Mouse (Mus musculus) heart, embryonic 13.5 days (tissue): ENCODE results near the gene Arhgap17. TPM values are rescaled to one million over a fixed set of nuclear protein-coding genes. Genes with fewer than 3 reads are reported as not detected.

Experiments used
- ATAC-seq: fragments of 200-750 bp; cut with Nextera tagmentation; 2 replicates; pipeline ENCODE4 v1.8.0; 2017; ENCODE audit warnings: moderate TSS enrichment; ENCODE audit not compliant: insufficient number of reproducible peaks, low FRiP score, low TSS enrichment; ENCODE audit errors: extremely low read depth
- H3K27ac ChIP-seq: fragments of 300-500 bp; sonication (generic); replicated peaks from 2 replicates; pipeline ENCODE4 v1.5.1; 2015; ENCODE audit warnings: moderate library complexity, mild to moderate bottlenecking, inconsistent platforms
- H3K27me3 ChIP-seq: fragments of 300-500 bp; sonication (generic); replicated peaks from 2 replicates; pipeline ENCODE4 v1.6.1; 2015; ENCODE audit warnings: mild to moderate bottlenecking, inconsistent platforms
- H3K36me3 ChIP-seq: fragments of 300-500 bp; sonication (generic); 2 replicates; pipeline ENCODE4 v1.6.1; 2015; ENCODE audit warnings: mild to moderate bottlenecking, inconsistent platforms
- H3K4me1 ChIP-seq: fragments of 300-500 bp; sonication (generic); 2 replicates; pipeline ENCODE4 v1.6.1; 2015; ENCODE audit warnings: inconsistent platforms
- H3K4me2 ChIP-seq: fragments of 300-500 bp; sonication (generic); 2 replicates; pipeline ENCODE4 v1.6.1; 2015; ENCODE audit warnings: inconsistent platforms, mild to moderate bottlenecking, moderate library complexity
- H3K4me3 ChIP-seq: fragments of 300-500 bp; sonication (generic); 2 replicates; pipeline ENCODE4 v1.5.1; 2015; ENCODE audit warnings: moderate library complexity, mild to moderate bottlenecking, inconsistent platforms
- H3K9ac ChIP-seq: fragments of 300-500 bp; sonication (generic); 2 replicates; pipeline ENCODE4 v1.6.1; 2015; ENCODE audit warnings: inconsistent platforms, mild to moderate bottlenecking, moderate library complexity
- H3K9me3 ChIP-seq: fragments of 300-500 bp; sonication (generic); 2 replicates; pipeline ENCODE4 v1.6.1; 2016; ENCODE audit warnings: inconsistent platforms
- WGBS: fragments of 180-500 bp; shearing (Covaris S2); methylation state at CpG from one replicate; pipeline ENCODE4 v1.1.7; 2015; ENCODE audit warnings: mixed read lengths; 5-methylcytosine and 5-hydroxymethylcytosine counted together
- polyA plus RNA-seq: library from polyadenylated mRNA; unstranded; fragments of >200 nt; fragmentation: Nextera tagmentation; extraction: Ambion mirVana; gene quantifications from 2 replicates; pipeline ENCODE4 v1.2.1, GENCODE M21; 2015

Gene Arhgap17
- polyA plus RNA-seq, 1 experiment from 2014 or later, result 17.5 TPM

DNA sequence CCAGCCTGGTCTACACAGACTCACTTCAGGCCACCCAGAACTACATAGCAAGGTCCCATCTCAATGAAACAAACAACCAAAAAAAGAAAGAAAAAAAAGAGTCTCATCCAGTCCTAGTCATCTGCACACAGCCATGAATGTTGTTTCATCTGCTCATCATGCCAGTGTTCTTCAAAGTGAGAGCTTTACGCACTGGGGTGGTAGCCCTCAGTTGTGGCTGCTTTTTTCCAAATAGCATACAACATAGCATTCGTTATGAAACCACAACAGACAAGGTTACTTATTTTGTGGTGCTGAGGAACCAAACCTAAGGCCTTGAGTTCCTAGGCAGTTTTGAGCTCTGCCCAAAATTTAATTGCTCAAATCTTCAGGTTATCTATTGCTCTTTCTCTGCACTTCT, 14.9 kb downstream of the Arhgap17 start:
- H3K27ac ChIP-seq, result no peak overlapping the region
- peaks cover 6% of the 10 kb centered on the region; the same call in 1 of the 2 replicates for H3K36me3 ChIP-seq
- H3K27me3 ChIP-seq, result no peaks in the 10 kb centered on the region
- no peaks in the 10 kb centered on the region for H3K9me3 ChIP-seq
- no peak for ATAC-seq
- H3K9ac ChIP-seq, result no peak overlapping the region
- peaks cover 29% of the 10 kb centered on the region for H3K4me1 ChIP-seq
- H3K4me2 ChIP-seq, result no peak overlapping the region
- WGBS, result 91% methylated on average over 2 of the region's 2 CpGs
- H3K4me3 ChIP-seq, result no peak overlapping the region

DNA sequence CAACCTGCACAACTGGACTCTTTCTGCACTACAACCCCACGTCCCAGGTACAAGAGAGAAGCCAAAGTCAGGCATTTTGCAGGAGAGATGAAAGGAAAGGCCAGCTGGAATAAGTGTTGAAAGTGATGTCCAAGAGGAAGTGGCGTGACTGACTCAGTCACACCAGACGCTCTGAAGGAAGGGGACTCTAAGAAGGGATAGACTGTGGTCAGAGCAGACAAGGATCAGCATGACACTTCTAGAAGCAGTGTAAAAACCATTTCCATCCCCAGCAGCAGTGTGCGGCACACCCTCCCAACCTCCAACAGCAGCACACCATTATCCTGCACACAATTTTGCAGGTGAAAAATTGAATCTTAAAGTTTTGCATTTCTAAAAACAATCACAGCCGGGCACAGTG, 15.3 kb downstream of the Arhgap17 start:
- Histone ChIP-seq H3K9me3 (no peaks in the 10 kb centered on the region), H3K9ac (no peak overlapping the region), H3K27me3 (no peaks in the 10 kb centered on the region), H3K27ac (no peak overlapping the region), H3K4me1 (peaks cover 32% of the 10 kb centered on the region), H3K36me3 (peaks cover 6% of the 10 kb centered on the region; the same call in 1 of the 2 replicates), H3K4me3 (no peak overlapping the region), H3K4me2 (no peak overlapping the region)
- 68% methylated on average over 5 of the region's 5 CpGs for WGBS
- ATAC-seq, result no peak

DNA sequence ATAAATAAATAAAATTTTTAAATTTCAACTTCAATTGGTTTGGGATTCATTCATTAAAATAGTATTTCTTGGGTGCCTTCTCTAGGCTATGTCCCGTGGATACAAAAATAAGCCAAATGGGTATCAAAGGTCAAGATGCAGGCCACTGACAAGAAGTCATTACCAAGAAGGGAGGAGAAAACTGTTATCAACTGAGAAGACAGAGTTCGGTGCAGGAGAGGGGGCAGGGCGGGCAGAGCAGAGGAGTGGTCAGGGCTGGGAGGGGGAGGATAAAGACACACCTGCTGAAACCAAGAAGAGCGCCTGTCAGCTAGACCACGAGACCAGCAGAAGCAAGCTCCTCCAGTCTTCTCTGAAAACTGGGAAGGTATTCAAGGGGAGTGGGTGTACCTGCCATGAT, 15.8 kb downstream of the Arhgap17 start:
- Histone ChIP-seq H3K9me3 (no peaks in the 10 kb centered on the region), H3K4me3 (no peak overlapping the region), H3K27ac (no peak overlapping the region), H3K4me2 (no peak overlapping the region), H3K36me3 (peaks cover 6% of the 10 kb centered on the region; the same call in 1 of the 2 replicates), H3K27me3 (no peaks in the 10 kb centered on the region), H3K4me1 (peaks cover 32% of the 10 kb centered on the region), H3K9ac (no peak overlapping the region)
- ATAC-seq, result no peak
- 53% methylated on average over 5 of the region's 5 CpGs for WGBS

DNA sequence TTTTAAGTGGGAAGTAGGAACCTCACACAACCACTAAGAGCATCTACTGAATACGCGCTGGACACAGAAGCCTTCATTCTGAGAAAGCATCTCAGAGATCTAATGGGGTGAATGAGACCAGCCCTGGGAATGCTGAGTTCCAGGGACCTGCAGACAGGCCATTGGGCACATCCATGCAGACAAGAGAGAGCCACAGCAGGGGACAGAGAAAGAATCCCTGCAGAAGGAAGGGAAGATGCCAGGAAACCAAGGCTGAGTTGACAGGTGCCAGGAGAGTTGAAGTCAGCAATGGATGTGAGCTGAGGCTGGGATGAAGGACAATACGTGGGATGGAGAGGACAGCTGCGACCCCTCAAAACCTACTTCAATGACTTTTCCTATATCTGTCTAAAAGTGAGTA, 16.6 kb downstream of the Arhgap17 start:
- Histone ChIP-seq H3K9ac (no peak overlapping the region), H3K27me3 (no peaks in the 10 kb centered on the region), H3K9me3 (no peaks in the 10 kb centered on the region), H3K36me3 (peaks cover 6% of the 10 kb centered on the region; the same call in 1 of the 2 replicates), H3K4me1 (peaks cover 37% of the 10 kb centered on the region), H3K27ac (no peak overlapping the region), H3K4me2 (no peak overlapping the region), H3K4me3 (no peak overlapping the region)
- 88% methylated on average over 4 of the region's 4 CpGs for WGBS
- no peak for ATAC-seq

DNA sequence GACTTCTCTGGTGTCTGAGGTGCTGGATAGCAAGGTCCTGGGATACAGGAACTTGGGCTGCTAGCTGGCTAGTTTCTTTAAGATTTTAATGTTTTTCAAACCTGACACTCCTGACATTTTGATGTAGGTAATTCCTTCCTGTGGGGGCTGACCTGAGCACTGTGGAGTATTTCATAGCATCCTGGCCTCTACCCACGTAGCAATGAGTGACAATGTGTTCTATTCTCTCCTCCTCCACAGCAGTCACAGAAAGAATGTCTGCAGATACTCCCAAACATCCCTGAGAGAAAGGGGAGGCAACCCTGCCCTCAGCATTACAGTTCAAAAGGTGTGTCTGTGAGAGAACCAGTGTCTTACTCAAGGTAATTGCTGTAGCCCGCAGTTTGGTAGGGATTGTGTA, 19.5 kb downstream of the Arhgap17 start:
- WGBS, result 54% methylated on average over 2 of the region's 2 CpGs
- Histone ChIP-seq H3K27me3 (no peaks in the 10 kb centered on the region), H3K9ac (no peak overlapping the region), H3K4me1 (peaks cover 47% of the 10 kb centered on the region), H3K27ac (no peak overlapping the region), H3K4me3 (no peak overlapping the region), H3K36me3 (no peaks in the 10 kb centered on the region), H3K4me2 (no peak overlapping the region), H3K9me3 (no peaks in the 10 kb centered on the region)
- no peak for ATAC-seq

DNA sequence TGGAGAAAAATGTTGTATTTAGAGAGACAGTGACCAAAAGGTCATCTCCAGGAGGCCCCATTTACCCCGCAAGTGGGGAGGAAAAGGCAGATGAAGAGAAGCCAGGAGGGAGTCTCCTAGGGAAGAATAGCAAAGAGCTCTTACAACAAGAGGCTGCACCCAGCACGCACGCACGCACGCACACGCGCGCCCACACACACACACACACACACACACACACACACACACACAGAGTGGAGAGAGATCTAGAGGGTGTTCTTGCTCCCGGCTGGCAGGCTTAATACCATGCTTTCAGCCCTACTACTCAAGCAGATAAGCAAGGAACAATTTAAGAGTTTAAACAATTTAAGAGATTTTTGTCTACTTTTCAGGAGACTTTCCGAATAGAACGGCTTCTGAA, 19.9 kb downstream of the Arhgap17 start:
- Histone ChIP-seq H3K27me3 (no peaks in the 10 kb centered on the region), H3K9ac (no peak overlapping the region), H3K36me3 (no peaks in the 10 kb centered on the region), H3K4me2 (no peak overlapping the region), H3K4me1 (peaks cover 43% of the 10 kb centered on the region), H3K4me3 (no peak overlapping the region), H3K27ac (no peak overlapping the region), H3K9me3 (no peaks in the 10 kb centered on the region)
- ATAC-seq, result no peak
- 65% methylated on average over 11 of the region's 11 CpGs for WGBS

DNA sequence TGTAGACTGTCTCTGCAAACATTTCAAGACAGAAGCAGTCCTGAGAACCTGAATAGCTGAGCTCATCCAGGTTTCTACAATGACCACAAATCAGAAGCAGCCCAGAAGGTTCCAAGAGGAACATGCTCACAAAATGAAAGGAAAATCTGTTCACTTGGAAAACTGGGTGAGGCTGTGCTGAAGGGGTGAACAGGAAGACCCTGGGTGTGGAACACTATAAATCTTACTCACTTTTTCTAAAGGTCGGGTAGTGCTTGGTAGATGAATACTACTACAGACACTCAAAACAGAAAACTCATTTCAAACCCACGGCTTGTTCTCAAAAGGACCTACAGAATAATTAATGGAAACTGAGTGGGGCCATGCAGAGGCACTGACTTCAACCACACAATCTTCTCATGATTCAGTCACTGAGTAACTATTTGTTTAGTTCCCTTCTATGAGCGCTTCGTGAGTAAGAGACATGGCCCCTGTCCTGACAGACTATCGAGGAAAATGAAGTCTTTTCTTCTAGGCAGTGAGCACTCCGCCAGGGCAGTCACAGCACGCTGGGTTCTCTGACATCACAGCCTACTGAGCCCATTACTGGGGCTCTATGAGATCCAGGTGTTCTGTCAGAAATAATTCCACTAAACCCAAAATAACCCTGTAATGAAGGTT, 23.0 kb downstream of the Arhgap17 start:
- no peak for ATAC-seq
- peaks cover 61% of the 10 kb centered on the region for H3K4me1 ChIP-seq

DNA sequence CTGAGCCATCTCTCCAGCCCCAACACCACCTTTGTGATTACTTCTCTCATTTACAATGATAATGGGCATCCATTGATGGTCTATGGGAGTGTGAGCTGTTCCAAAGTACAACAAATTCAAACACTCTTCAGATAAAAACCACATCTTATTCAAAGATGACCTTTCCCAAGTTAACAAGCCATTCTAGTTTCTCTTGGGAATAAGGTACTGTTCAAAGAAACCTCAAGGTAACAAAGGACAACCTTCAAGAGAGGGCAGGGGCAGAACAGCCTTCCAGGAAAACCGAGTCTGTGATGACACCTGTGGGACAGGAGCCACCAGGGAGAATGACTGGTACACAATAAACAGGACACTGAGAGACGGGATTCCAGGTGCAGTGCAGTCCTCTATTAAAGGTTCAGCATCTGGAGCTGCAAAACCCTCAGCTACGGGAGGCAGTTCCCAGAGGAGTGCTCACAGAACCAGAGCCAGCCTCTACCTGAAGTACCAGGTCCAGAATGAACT, 24.6 kb downstream of the Arhgap17 start:
- no peak for ATAC-seq
- no peak overlapping the region for H3K4me3 ChIP-seq
- H3K27me3 ChIP-seq, result no peaks in the 10 kb centered on the region
- WGBS, result 90% methylated on average over 3 of the region's 3 CpGs
- H3K27ac ChIP-seq, result no peak overlapping the region
- H3K9me3 ChIP-seq, result no peaks in the 10 kb centered on the region
- peaks cover 70% of the 10 kb centered on the region for H3K4me1 ChIP-seq
- no peaks in the 10 kb centered on the region for H3K36me3 ChIP-seq
- H3K4me2 ChIP-seq, result no peak overlapping the region
- H3K9ac ChIP-seq, result no peak overlapping the region

More for the DNA sequence above, 23.0 kb downstream of the Arhgap17 start:
- 82% methylated on average over 7 of the region's 7 CpGs for WGBS
- no peak overlapping the region for H3K4me3 ChIP-seq
- H3K27me3 ChIP-seq, result no peaks in the 10 kb centered on the region
- H3K36me3 ChIP-seq, result no peaks in the 10 kb centered on the region
- no peak overlapping the region for H3K9ac ChIP-seq
- no peak overlapping the region for H3K4me2 ChIP-seq
- H3K9me3 ChIP-seq, result no peaks in the 10 kb centered on the region
- no peak overlapping the region for H3K27ac ChIP-seq

DNA sequence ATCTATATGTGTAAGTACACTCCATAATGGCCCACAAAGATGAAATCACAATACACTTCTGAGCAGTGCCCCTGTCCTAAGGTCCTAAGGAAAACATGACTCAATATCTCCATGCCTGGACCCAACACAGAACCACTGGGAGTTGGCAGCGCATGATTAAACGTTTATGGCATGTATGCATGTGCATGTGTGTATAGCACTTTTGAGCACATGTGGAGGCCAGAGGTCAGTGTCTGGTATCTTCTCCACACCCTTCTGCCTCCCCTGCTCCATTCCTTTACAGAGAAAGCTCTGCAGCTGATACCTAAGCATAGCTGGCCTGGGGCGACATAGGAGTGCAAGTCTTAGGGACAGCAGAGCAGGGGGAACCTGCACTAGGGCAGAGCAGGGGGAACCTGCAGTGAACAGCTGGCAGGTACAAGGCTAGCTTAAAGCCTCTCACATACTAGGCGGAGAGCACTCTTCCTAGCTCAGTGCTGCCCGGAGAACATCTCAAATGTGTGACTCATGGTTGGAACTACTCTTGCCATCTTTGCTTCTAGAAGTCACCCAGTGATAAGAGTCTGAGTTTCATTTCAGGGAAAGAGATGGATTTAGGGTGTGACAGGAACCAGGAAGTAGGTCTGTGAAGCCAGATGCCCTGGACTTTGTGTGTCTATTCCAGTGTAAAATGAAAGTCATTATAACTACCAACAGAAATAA, 25.5 kb downstream of the Arhgap17 start:
- Histone ChIP-seq H3K4me2 (no peak overlapping the region), H3K36me3 (no peaks in the 10 kb centered on the region), H3K9me3 (no peaks in the 10 kb centered on the region), H3K27me3 (no peaks in the 10 kb centered on the region), H3K9ac (no peak overlapping the region), H3K4me3 (no peak overlapping the region), H3K4me1 (peaks cover 67% of the 10 kb centered on the region), H3K27ac (no peak overlapping the region)
- 78% methylated on average over 5 of the region's 5 CpGs for WGBS
- no peak for ATAC-seq

DNA sequence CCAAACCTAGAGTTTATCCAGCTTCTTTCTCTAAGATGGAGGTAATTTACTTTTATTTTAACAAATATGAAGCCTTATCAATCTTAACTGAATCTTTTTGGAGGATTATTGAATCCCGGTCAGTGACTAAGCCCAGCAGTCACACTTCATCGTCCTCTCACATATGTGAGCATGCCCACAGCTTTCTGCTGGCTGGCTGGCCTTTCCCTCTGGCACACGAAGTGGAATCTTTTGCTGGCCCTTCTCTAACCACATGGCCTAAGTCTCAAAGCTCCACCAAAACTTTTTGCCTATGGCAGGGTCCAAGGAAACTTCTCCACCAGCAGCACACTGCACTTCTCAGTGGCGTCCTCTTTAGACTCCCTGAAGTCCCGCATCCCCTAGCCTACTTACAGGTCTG, 27.8 kb downstream of the Arhgap17 start:
- ATAC-seq, result no peak

DNA sequence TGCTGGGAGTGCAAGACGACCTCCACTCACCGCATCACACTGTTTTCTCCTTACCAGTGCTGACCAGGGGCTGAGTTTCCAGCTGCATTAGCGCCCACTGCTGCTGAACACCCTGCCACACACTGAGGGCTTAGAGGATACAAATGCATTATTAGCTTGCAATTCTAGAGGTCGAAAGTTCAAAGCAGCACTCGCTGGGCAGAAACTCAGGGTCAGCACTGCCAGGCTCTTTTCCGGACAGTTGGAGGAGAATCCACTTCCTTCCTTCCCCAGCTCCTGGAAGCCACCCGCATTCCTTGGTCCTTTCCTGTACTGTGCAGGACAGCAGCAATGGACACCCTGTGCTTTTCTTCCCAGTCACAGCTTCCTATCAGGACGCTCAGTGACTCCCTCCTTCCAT, 31.4 kb downstream of the Arhgap17 start:
- ATAC-seq, result no peak
- Histone ChIP-seq H3K4me2 (no peak overlapping the region), H3K4me3 (no peak overlapping the region), H3K4me1 (peaks cover 74% of the 10 kb centered on the region), H3K9ac (no peak overlapping the region), H3K36me3 (no peaks in the 10 kb centered on the region), H3K9me3 (no peaks in the 10 kb centered on the region), H3K27me3 (no peaks in the 10 kb centered on the region), H3K27ac (no peak overlapping the region)
- WGBS, result 47% methylated on average over 8 of the region's 8 CpGs

More for the DNA sequence above, 27.8 kb downstream of the Arhgap17 start:
- Histone ChIP-seq H3K4me2 (no peak overlapping the region), H3K4me3 (no peak overlapping the region), H3K9ac (peak overlapping the region; percentile 50), H3K9me3 (no peaks in the 10 kb centered on the region), H3K4me1 (peaks cover 77% of the 10 kb centered on the region), H3K27me3 (no peaks in the 10 kb centered on the region), H3K27ac (peak overlapping the region; percentile 70), H3K36me3 (no peaks in the 10 kb centered on the region)
- 57% methylated on average over 5 of the region's 5 CpGs for WGBS
